ENCODE assay signal across 8 mouse cellular contexts in the genomic region with DNA sequence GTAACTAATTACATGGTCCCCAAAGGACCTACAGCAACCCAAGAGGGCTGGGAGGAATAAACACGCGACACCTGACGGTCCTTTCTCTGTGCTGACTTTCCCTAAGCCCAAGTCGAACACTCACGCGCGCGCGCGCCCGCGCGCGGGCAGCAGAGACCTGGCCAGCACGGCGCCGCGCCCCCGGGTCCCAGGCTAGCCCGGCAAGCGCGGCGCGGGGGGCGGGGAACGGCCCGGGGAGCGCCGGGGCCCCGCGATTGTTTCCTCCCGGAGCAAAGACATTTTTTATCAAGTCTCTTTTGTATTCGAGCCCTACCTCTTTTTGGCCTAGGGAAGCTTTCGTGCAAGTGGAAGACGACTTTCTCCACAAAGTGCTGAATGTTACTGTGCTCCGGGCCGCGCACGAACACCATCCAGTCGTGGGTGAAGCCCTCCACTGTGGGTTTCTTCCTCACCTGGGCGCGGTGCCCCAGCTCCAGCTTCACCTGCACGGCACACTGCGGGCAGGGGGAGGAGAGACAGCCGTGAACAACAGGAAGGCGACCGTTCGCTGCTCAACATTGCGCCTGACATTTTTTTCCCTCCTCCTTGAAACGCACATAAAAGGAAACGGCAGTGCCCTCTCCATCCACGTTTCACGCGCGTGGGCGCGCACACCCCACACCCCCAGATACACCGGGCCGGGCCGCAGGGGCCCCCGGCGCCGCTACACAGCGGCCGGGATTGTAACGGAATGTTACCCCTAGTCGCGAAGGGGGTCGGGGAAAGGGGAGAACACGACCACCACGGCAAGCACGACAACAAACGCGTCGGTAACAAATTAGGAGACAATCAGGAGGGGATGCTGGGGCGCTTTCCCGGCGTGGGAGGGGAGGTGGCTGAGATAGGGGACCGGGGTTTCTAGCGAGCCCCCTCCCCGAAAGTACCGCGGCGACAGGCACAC. TPM values are rescaled to one million over a fixed set of nuclear protein-coding genes. Genes with fewer than 3 reads are reported as not detected.
DNase-seq lines count a peak whose midpoint lies in the region; ATAC-seq and TF ChIP-seq lines count a peak whose summit lies in the region.

No protein-coding gene starts in this region.

- ATAC-seq in frontal cortex, adult (ENCODE audit: low TSS enrichment): 0 out of 2 replicates have a peak, but pooled peaks have one; percentile 5
- ATAC-seq in hindbrain, embryonic 16.5 days: 0 out of 2 replicates have a peak, but pooled peaks have one; percentile 13
- 0 out of 2 replicates have a peak, but pooled peaks have one; percentile 3 for ATAC-seq in megakaryocyte progenitor cell, adult 5-6 weeks (replicated peaks; ENCODE audit: poor library complexity)
- no peak for ATAC-seq in granulocyte monocyte progenitor cell, adult 5-6 weeks (replicated peaks; ENCODE audit: poor library complexity, severe bottlenecking)

- no peaks in the 10 kb centered on the region for H3K9me3 ChIP-seq in hindbrain, embryonic 16.5 days (ENCODE audit: control insufficient read depth, low read length)

- peak overlapping the region; percentile 89 for H3K9ac ChIP-seq in hindbrain, embryonic 16.5 days (ENCODE audit: low read depth, low read length)

- peak overlapping the region; percentile 32 for H3K27ac ChIP-seq in cerebellum, adult 2 months (ENCODE audit: insufficient read depth, low read length)
- peak overlapping the region; percentile 96 for H3K27ac ChIP-seq in hindbrain, embryonic 16.5 days (ENCODE audit: low read depth, low read length)

- intact Hi-C loops in left cerebral cortex, postnatal 4 days (cut with DNase I): loop anchor here (5.0 to 10.0 kb wide), 4 partner anchors 244 to 664 kb away; no protein-coding TSS in a partner anchor

- DNase-seq in R1 (ENCODE audit: low read depth, low spot score): peak; percentile 41
- peak; percentile 70 to 71 for DNase-seq in cerebellum, adult 2 months
- peak; percentile 68 for DNase-seq in left cerebral cortex, postnatal 4 days
- DNase-seq in right cerebral cortex, postnatal 4 days: peak; percentile 58

- peaks cover 6% of the 10 kb centered on the region for H3K4me1 ChIP-seq in cerebellum, adult 2 months (ENCODE audit: control insufficient read depth, insufficient read depth, low read length)
- peaks cover 28% of the 10 kb centered on the region for H3K4me1 ChIP-seq in hindbrain, embryonic 16.5 days (ENCODE audit: control insufficient read depth, insufficient read depth, low read depth, low read length)

- H3K4me3 ChIP-seq in cerebellum, adult 2 months (replicated peaks; ENCODE audit: insufficient read depth, low read depth, low read length): peak overlapping the region; percentile 100
- H3K4me3 ChIP-seq in hindbrain, embryonic 16.5 days (ENCODE audit: low read length): peak overlapping the region; percentile 78

- 2% methylated on average over 84 of the region's 84 CpGs for WGBS in cerebellum, adult 2 months
- WGBS in hindbrain, embryonic 16.5 days: under 1% methylated on average over 84 of the region's 84 CpGs

- no peaks in the 10 kb centered on the region for H3K27me3 ChIP-seq in cerebellum, adult 2 months (ENCODE audit: control insufficient read depth, insufficient read depth, low read length)
- H3K27me3 ChIP-seq in hindbrain, embryonic 16.5 days (replicated peaks; ENCODE audit: control insufficient read depth, insufficient read depth, low read length): no peaks in the 10 kb centered on the region; the same call in 1 of the 2 replicates

- peak overlapping the region; percentile 95 for H3K4me2 ChIP-seq in hindbrain, embryonic 16.5 days (ENCODE audit: low read length)

- no peak for TF ChIP-seq CTCF in cerebellum, adult 2 months (IDR thresholded peaks at IDR 0.05; ENCODE audit: borderline replicate concordance, insufficient read depth, low read depth, low read length)

- H3K36me3 ChIP-seq in hindbrain, embryonic 16.5 days (ENCODE audit: control insufficient read depth, insufficient read depth, low read length): no peaks in the 10 kb centered on the region; the same call in 1 of the 2 replicates

- no peak for TF ChIP-seq POLR2A in cerebellum, adult 2 months (IDR thresholded peaks at IDR 0.05; ENCODE audit: borderline replicate concordance, insufficient read depth, low read length)

RNA-seq across cellular contexts. Expression of a gene that starts 1.7 kb away (rescaled TPM):
- polyA plus RNA-seq in cerebellum, adult 2 months (2012; rRNA removed): 24.0 and 25.8 TPM in 2 replicates
- polyA plus RNA-seq in hindbrain, embryonic 16.5 days (2015; fragmentation: Nextera tagmentation; extraction: Ambion mirVana): 59.0 and 73.4 TPM in 2 replicates
- total RNA-seq in left cerebral cortex, postnatal 4 days (2021): 10 to 100 TPM; 67.9 to 74.0 TPM
- total RNA-seq in megakaryocyte progenitor cell, adult 5-6 weeks (2015): 11.8 and 17.6 TPM in 2 replicates
- 15.3 and 16.1 TPM in 2 replicates for total RNA-seq in megakaryocyte progenitor cell, adult 5-6 weeks (2017)
- total RNA-seq in granulocyte monocyte progenitor cell, adult 5-6 weeks (2014; fragmentation: Nextera tagmentation): 6.0 and 8.5 TPM in 2 replicates
- total RNA-seq in granulocyte monocyte progenitor cell, adult 5-6 weeks (2017): 8.8 and 10.5 TPM in 2 replicates
